Mouse (Mus musculus) mesoderm, embryonic 11.5 days (tissue): ENCODE data around the gene 4930513O06Rik.

Experiments used
- DNase-seq: peaks from one replicate; pipeline ENCODE4 v3.0.0-alpha.2; 2012; ENCODE audit warnings: low read depth, low spot score

Gene 4930513O06Rik

GRCm38 (mm10) chrX:139085943-139086342 lies at the start of gene 4930513O06Rik:
4930513O06Rik (plus strand) TSS chrX:139086243.
- DNase-seq, result no peak

GRCm38 (mm10) chrX:139037666-139038065 lies 48.4 kb upstream of the 4930513O06Rik start:
- DNase-seq, result no peak

- no peak for DNase-seq
These were observed 46.7 kb upstream of the 4930513O06Rik start for GRCm38 (mm10) chrX:139039314-139039713.

- DNase-seq, result no peak
These were observed 44.9 kb upstream of the 4930513O06Rik start for GRCm38 (mm10) chrX:139041148-139041547.

GRCm38 (mm10) chrX:139051976-139052375 lies 34.1 kb upstream of the 4930513O06Rik start:
- DNase-seq, result no peak

GRCm38 (mm10) chrX:139053149-139053548 lies 32.9 kb upstream of the 4930513O06Rik start:
- DNase-seq, result no peak

- DNase-seq, result no peak
These were observed 22.0 kb upstream of the 4930513O06Rik start for GRCm38 (mm10) chrX:139064078-139064477.

GRCm38 (mm10) chrX:139078493-139078892 lies 7.5 kb upstream of the 4930513O06Rik start:
- DNase-seq, result no peak

- DNase-seq, result no peak
These were observed 966 bp upstream of the 4930513O06Rik start, which contains the start of gene Serpina7 for GRCm38 (mm10) chrX:139085077-139085476. Serpina7 (minus strand) TSS chrX:139085236.

GRCm38 (mm10) chrX:139097197-139097596 lies 11.2 kb downstream of the 4930513O06Rik start:
- DNase-seq, result no peak

- no peak for DNase-seq
These were observed 48.0 kb downstream of the 4930513O06Rik start for GRCm38 (mm10) chrX:139134031-139134430.
